Mouse (Mus musculus) CH12.LX (cell line): ENCODE measurements around the gene Ckap2l.

Experiments
- CHD1 ChIP-seq: IDR thresholded peaks from 2 replicates; pipeline ENCODE4 v1.6.1; 2012; ENCODE audit warnings: low read depth, low read length, improper control_type of control experiment, inconsistent platforms
- CTCF ChIP-seq, 2 experiments: IDR thresholded peaks in 1 of 2; conservative IDR thresholded peaks in 1 of 2; 2 replicates each; pipeline ENCODE4 v1.5.1; 2011 to 2012; ENCODE audit warnings: low read depth in 2 of 2, low read length in 2 of 2, improper control_type of control experiment in 1 of 2, inconsistent platforms in 1 of 2, mild to moderate bottlenecking in 1 of 2, moderate library complexity in 1 of 2
- E2F4 ChIP-seq: IDR thresholded peaks from 2 replicates; pipeline ENCODE4 v1.6.1; 2011; ENCODE audit warnings: low read depth, low read length, improper control_type of control experiment; ENCODE audit not compliant: insufficient replicate concordance
- MAX ChIP-seq: IDR thresholded peaks from 2 replicates; pipeline ENCODE4 v1.6.1; 2011; ENCODE audit warnings: low read length, improper control_type of control experiment
- POLR2A ChIP-seq: IDR thresholded peaks from 2 replicates; pipeline ENCODE4 v1.6.1; 2011; ENCODE audit warnings: low read depth, mild to moderate bottlenecking, improper control_type of control experiment, low read length
- ZMIZ1 ChIP-seq: IDR thresholded peaks from 2 replicates; pipeline ENCODE4 v1.6.1; 2012; ENCODE audit warnings: low read depth, mild to moderate bottlenecking, inconsistent platforms, low read length, improper control_type of control experiment

DNA sequence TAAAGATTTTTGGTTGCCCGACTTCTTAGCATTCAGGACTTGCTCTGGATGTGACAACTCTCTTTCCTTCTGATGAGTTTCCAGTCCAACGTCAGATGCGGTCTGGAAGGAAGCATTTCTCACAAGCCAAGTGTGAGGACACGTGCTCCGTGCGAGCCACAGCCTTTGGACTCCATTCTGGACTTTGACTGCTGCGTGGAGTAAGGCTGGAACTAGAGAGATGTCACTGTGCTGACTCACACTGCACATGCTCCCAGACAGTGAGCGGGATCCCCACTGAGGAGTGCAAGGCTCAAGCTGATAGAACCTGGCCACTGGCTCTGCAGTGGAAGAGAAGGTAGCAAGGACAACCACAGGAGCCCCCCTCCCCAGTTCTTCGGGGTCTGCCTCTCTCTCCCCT lies 64.5 kb downstream of the Ckap2l start:
- TF ChIP-seq CTCF (conservative IDR thresholded peaks at IDR 0.05 in 1 of 2, IDR thresholded peaks at IDR 0.05 in 1 of 2; ENCODE audit: low read depth in 2 of 2, low read length in 2 of 2) (no peak), POLR2A (no peak), ZMIZ1 (no peak), MAX (no peak), E2F4 (no peak), CHD1 (no peak)
